Mouse (Mus musculus) cerebellum, adult 2 months (tissue): ENCODE data around the gene Clec16a. TPM values are rescaled to one million over a fixed set of nuclear protein-coding genes. Genes with fewer than 3 reads are reported as not detected.

Source experiments
- DNase-seq, 2 experiments: peaks; one replicate each; pipeline ENCODE4 v3.0.0; 2021
- H3K27ac ChIP-seq: fragments of 200-500 bp; 2 replicates; pipeline ENCODE4 v1.5.1; 2012; ENCODE audit warnings: low read length, control low read depth, inconsistent platforms; ENCODE audit not compliant: insufficient read depth
- H3K27me3 ChIP-seq: fragments of 200-500 bp; 2 replicates; pipeline ENCODE4 v1.6.1; 2012; ENCODE audit warnings: inconsistent platforms, mild to moderate bottlenecking, low read length, moderate library complexity; ENCODE audit not compliant: control insufficient read depth, insufficient read depth
- H3K4me1 ChIP-seq: fragments of 200-500 bp; 2 replicates; pipeline ENCODE4 v1.6.1; 2011; ENCODE audit warnings: low read length; ENCODE audit not compliant: control insufficient read depth, insufficient read depth
- H3K4me3 ChIP-seq: fragments of 200-500 bp; replicated peaks from 2 replicates; pipeline ENCODE3; 2011; ENCODE audit warnings: mild to moderate bottlenecking, low read depth, low read length, control low read depth; ENCODE audit not compliant: insufficient read depth
- CTCF ChIP-seq: fragments of 200-500 bp; IDR thresholded peaks from 2 replicates; pipeline ENCODE4 v1.5.1; 2011; ENCODE audit warnings: low read depth, mild to moderate bottlenecking, control low read depth, low read length, moderate library complexity, borderline replicate concordance; ENCODE audit not compliant: insufficient read depth
- POLR2A ChIP-seq: fragments of 200-500 bp; IDR thresholded peaks from 2 replicates; pipeline ENCODE4 v1.6.1; 2011; ENCODE audit warnings: low read length, control low read depth, borderline replicate concordance; ENCODE audit not compliant: insufficient read depth
- WGBS: fragments of 180-500 bp; shearing (Covaris S2); methylation state at CpG from one replicate; pipeline ENCODE4 v1.1.7; 2018; 5-methylcytosine and 5-hydroxymethylcytosine counted together
- polyA plus RNA-seq: library from polyadenylated mRNA; depleted of rRNA; stranded (reverse); fragments of >200 nt; gene quantifications from 2 replicates; pipeline ENCODE4 v1.2.3, GENCODE M21; 2012

Gene Clec16a
- polyA plus RNA-seq, 1 experiment, result 48.7 TPM

DNA sequence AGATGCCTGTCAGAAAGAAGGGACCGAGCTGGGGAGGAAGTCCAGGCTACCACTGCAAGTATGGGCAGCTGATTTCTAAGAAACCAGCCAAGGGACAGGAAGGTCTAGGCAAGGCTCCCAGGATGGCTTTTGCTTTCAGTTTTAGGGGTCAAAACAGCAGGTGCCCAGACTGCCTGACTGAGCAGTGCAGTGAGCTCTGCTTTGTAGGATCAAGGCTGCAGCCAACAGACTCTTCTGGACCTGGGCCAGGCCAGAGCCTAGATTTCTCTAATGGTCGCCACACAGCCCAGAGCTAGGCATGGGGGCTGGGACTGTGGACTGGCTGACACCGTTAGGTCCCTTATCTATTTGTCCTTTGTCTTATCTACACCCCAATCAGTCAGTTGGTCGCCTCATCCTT, 229.6 kb downstream of the Clec16a start:
- WGBS, result 72% methylated on average over 4 of the region's 4 CpGs
- DNase-seq, result no peak
- no peak for TF ChIP-seq CTCF
- TF ChIP-seq POLR2A, result no peak

GRCm38 (mm10) chr16:10776322-10776721, 231.2 kb downstream of the Clec16a start:
- no peak overlapping the region for H3K27ac ChIP-seq
- DNase-seq, result no peak
- H3K4me3 ChIP-seq, result no peak overlapping the region
- no peak for TF ChIP-seq POLR2A
- TF ChIP-seq CTCF, result no peak
- H3K4me1 ChIP-seq, result no peaks in the 10 kb centered on the region
- no peaks in the 10 kb centered on the region for H3K27me3 ChIP-seq
- 77% methylated on average over 7 of the region's 7 CpGs for WGBS

More for the DNA sequence above, 229.6 kb downstream of the Clec16a start:
- Histone ChIP-seq H3K4me1 (no peaks in the 10 kb centered on the region), H3K4me3 (no peak overlapping the region), H3K27me3 (no peaks in the 10 kb centered on the region), H3K27ac (no peak overlapping the region)

DNA sequence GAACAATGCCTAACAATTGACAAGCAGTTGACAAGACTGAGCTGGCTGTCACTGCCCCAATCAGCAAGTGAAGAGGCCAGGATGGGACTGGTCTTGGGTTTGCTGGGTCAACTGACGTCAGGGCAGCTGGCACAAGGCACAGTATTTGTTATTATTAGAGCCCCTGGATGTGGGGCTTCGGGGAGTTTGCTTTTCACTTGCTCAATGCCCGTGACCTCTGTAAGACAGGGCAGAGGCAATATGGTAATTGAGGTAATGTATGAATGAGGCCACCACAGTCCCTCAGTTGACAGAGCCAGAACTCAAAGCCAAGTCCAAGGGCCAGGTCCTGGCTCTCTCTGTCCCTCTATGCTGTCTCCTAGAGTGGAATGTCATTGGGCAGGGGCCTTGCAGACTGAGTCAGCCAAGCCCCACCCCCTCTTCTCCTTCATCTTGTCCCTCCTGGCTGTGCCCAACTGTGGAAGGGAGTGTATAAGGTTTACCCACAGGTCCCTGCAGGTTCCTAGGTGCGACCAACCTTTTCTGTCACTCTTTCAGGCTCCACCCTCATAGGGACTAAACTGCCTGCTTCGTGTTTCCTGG, 232.5 kb downstream of the Clec16a start:
- WGBS, result 74% methylated on average over 5 of the region's 5 CpGs

DNA sequence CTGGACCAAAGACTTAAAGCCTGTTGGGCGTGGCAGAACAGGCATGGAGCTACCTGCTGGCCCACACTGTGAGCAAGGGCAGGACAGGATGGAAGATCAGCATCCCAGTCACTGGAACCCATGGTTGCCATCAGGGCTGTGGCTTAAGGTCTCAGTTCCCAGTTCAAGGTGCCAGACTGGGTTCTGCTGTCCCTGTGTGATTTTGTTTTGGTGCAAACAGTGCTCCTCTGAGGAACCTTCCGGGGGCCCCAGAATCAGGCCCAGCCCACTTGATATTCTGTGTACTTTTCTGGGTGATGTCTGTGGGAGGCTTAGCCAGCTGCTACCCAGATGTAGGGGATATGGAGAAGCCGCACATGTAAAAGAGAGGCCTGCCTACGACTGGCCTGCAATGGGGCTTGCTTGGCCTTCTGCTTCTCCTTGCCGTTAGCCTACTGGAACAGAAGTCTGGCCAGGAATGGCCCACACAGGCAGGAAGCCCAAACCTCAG, 235.5 kb downstream of the Clec16a start:
- Histone ChIP-seq H3K4me3 (no peak overlapping the region), H3K4me1 (no peaks in the 10 kb centered on the region), H3K27ac (no peak overlapping the region), H3K27me3 (no peaks in the 10 kb centered on the region)
- DNase-seq, result no peak
- TF ChIP-seq CTCF (no peak), POLR2A (no peak)
- WGBS, result 91% methylated on average over 5 of the region's 5 CpGs

More for the DNA sequence above, 232.5 kb downstream of the Clec16a start:
- TF ChIP-seq CTCF, result no peak
- no peak for TF ChIP-seq POLR2A
- no peak for DNase-seq
- no peaks in the 10 kb centered on the region for H3K4me1 ChIP-seq
- H3K27me3 ChIP-seq, result no peaks in the 10 kb centered on the region
- no peak overlapping the region for H3K27ac ChIP-seq
- H3K4me3 ChIP-seq, result no peak overlapping the region

GRCm38 (mm10) chr16:10781862-10782371, 236.8 kb downstream of the Clec16a start:
- no peak for TF ChIP-seq CTCF
- no peak for TF ChIP-seq POLR2A
- H3K27ac ChIP-seq, result no peak overlapping the region
- no peaks in the 10 kb centered on the region for H3K4me1 ChIP-seq
- no peaks in the 10 kb centered on the region for H3K27me3 ChIP-seq
- DNase-seq, result no peak
- 80% methylated on average over 9 of the region's 9 CpGs for WGBS
- H3K4me3 ChIP-seq, result no peak overlapping the region

- no peaks in the 10 kb centered on the region for H3K4me1 ChIP-seq
- no peak overlapping the region for H3K27ac ChIP-seq
- H3K27me3 ChIP-seq, result no peaks in the 10 kb centered on the region
- no peak for DNase-seq
- 67% methylated on average over 6 of the region's 6 CpGs for WGBS
- H3K4me3 ChIP-seq, result no peak overlapping the region
- TF ChIP-seq POLR2A, result no peak
- no peak for TF ChIP-seq CTCF
Observed at GRCm38 (mm10) chr16:10782377-10783151, 237.4 kb downstream of the Clec16a start.

DNA sequence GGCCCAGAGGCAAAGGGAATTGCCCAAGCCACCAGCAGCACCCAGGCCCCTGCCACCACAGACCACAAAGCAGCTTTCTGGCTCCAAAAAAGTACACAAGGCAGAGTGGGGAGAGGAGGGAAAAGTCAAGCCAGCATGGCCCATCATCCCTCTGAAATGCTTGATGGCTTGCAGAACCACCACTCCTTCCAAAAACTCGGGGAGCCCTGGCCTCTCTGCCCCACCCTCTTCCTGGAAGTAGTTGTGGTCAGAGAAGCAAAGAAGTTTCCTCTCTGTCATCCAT, 238.0 kb downstream of the Clec16a start:
- no peaks in the 10 kb centered on the region for H3K4me1 ChIP-seq
- no peaks in the 10 kb centered on the region for H3K27me3 ChIP-seq
- H3K27ac ChIP-seq, result no peak overlapping the region
- 70% methylated on average over 1 of the region's 1 CpGs for WGBS
- DNase-seq, result no peak
- H3K4me3 ChIP-seq, result no peak overlapping the region
- TF ChIP-seq POLR2A, result no peak
- TF ChIP-seq CTCF, result no peak

- no peak for TF ChIP-seq POLR2A
- no peak for TF ChIP-seq CTCF
- no peaks in the 10 kb centered on the region for H3K27me3 ChIP-seq
- 89% methylated on average over 8 of the region's 8 CpGs for whole genome bisulfite sequencing
Observed at GRCm38 (mm10) chr16:10783451-10783850, 238.3 kb downstream of the Clec16a start.

More at GRCm38 (mm10) chr16:10783451-10783850, 238.3 kb downstream of the Clec16a start:
- Histone ChIP-seq H3K27ac (no peak overlapping the region), H3K4me1 (no peaks in the 10 kb centered on the region), H3K4me3 (no peak overlapping the region)
- DNase-seq, result no peak
